Mouse (Mus musculus) midbrain, embryonic 14.5 days (tissue): ENCODE results near the gene Olfr459. TPM values are rescaled to one million over a fixed set of nuclear protein-coding genes. Genes with fewer than 3 reads are reported as not detected.
A peak's percentile ranks its signal among the peaks of the same experiment; 100 is the strongest.

Experiments used
- ATAC-seq: fragments of 200-750 bp; cut with Nextera tagmentation; 2 replicates; pipeline ENCODE4 v1.8.0; 2017; ENCODE audit warnings: moderate number of reproducible peaks, moderate library complexity; ENCODE audit not compliant: low FRiP score, low TSS enrichment
- DNase-seq: peaks from one replicate; pipeline ENCODE4 v3.0.0-alpha.2; 2015
- H3K27ac ChIP-seq: fragments of 300-500 bp; sonication (generic); replicated peaks from 2 replicates; pipeline ENCODE4 v1.5.1; 2014; ENCODE audit warnings: mild to moderate bottlenecking, low read depth, low read length, moderate library complexity
- H3K27me3 ChIP-seq: fragments of 300-500 bp; sonication (generic); 2 replicates; pipeline ENCODE4 v1.6.1; 2014; ENCODE audit warnings: low read length, control low read depth, mixed read lengths; ENCODE audit not compliant: control insufficient read depth, insufficient read depth
- H3K36me3 ChIP-seq: fragments of 300-500 bp; sonication (generic); 2 replicates; pipeline ENCODE4 v1.6.1; 2014; ENCODE audit warnings: low read length, control low read depth; ENCODE audit not compliant: control insufficient read depth, insufficient read depth
- H3K4me1 ChIP-seq: fragments of 300-500 bp; sonication (generic); 2 replicates; pipeline ENCODE4 v1.6.1; 2014; ENCODE audit warnings: mild to moderate bottlenecking, antibody characterized with exemption, low read length, control low read depth; ENCODE audit not compliant: control insufficient read depth, insufficient read depth
- H3K4me2 ChIP-seq: fragments of 300-500 bp; sonication (generic); 2 replicates; pipeline ENCODE4 v1.6.1; 2014; ENCODE audit warnings: mild to moderate bottlenecking, low read length, moderate library complexity
- H3K4me3 ChIP-seq: fragments of 300-500 bp; sonication (generic); replicated peaks from 2 replicates; pipeline ENCODE4 v1.5.1; 2014; ENCODE audit warnings: low read depth, low read length
- H3K9ac ChIP-seq: fragments of 300-500 bp; sonication (generic); replicated peaks from 2 replicates; pipeline ENCODE4 v1.6.1; 2014; ENCODE audit warnings: mild to moderate bottlenecking, low read length, moderate library complexity
- H3K9me3 ChIP-seq: fragments of 300-500 bp; sonication (generic); 2 replicates; pipeline ENCODE4 v1.6.1; 2016; ENCODE audit warnings: low read length, control low read depth, mixed read lengths; ENCODE audit not compliant: control insufficient read depth
- WGBS: fragments of 180-500 bp; shearing (Covaris S2); extraction: QIAGEN DNeasy Blood & Tissue Kit; methylation state at CpG from one replicate; pipeline ENCODE4 v1.1.7; 2014; 5-methylcytosine and 5-hydroxymethylcytosine counted together
- polyA plus RNA-seq: library from polyadenylated mRNA; unstranded; fragments of >200 nt; fragmentation: Nextera tagmentation; extraction: Ambion mirVana; gene quantifications from 2 replicates; pipeline ENCODE4 v1.2.1, GENCODE M21; 2014

The Olfr459 gene
- polyA plus RNA-seq, 1 experiment from 2014 or later, result not detected

DNA sequence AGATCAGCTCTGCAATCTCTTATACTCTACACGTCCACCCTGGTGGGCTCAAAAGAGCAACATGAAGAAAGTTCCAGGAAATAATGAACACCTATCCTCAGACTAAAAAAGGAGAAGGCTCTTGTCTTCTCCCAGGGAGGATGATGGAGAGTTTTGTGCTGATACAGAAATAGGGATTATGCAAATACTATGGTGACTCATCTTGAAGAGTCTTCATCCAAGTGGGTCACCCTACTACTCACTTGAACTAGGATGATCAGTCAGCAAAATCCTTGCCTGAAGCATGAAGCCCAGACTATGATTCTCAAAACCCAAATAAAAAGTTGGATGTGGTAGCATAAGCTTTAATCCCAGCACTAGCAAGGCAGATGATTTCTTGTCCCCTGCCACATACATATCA is 16.6 kb downstream of the Olfr459 start:
- Histone ChIP-seq H3K4me2 (no peak overlapping the region), H3K4me3 (no peak overlapping the region), H3K9ac (no peak overlapping the region), H3K4me1 (no peaks in the 10 kb centered on the region), H3K9me3 (no peaks in the 10 kb centered on the region), H3K27me3 (no peaks in the 10 kb centered on the region), H3K36me3 (no peaks in the 10 kb centered on the region), H3K27ac (no peak overlapping the region)
- no peak for ATAC-seq
- no peak for DNase-seq
- WGBS, result 86% methylated on average over 1 of the region's 1 CpGs

GRCm38 (mm10) chr6:41757199-41757598 is 17.8 kb downstream of the Olfr459 start:
- Histone ChIP-seq H3K27ac (no peak overlapping the region), H3K9me3 (no peaks in the 10 kb centered on the region), H3K4me1 (no peaks in the 10 kb centered on the region), H3K4me3 (no peak overlapping the region), H3K36me3 (no peaks in the 10 kb centered on the region), H3K9ac (no peak overlapping the region), H3K4me2 (no peak overlapping the region), H3K27me3 (no peaks in the 10 kb centered on the region)
- DNase-seq (no peak), ATAC-seq (no peak)
- 81% methylated on average over 3 of the region's 3 CpGs for WGBS

GRCm38 (mm10) chr6:41754626-41755025 is 20.4 kb downstream of the Olfr459 start:
- ATAC-seq (no peak), DNase-seq (peak; percentile 2)
- Histone ChIP-seq H3K4me1 (no peaks in the 10 kb centered on the region), H3K4me2 (no peak overlapping the region), H3K4me3 (no peak overlapping the region), H3K36me3 (no peaks in the 10 kb centered on the region), H3K9ac (no peak overlapping the region), H3K27ac (no peak overlapping the region), H3K27me3 (no peaks in the 10 kb centered on the region), H3K9me3 (no peaks in the 10 kb centered on the region)
- WGBS, result 71% methylated on average over 6 of the region's 6 CpGs

- DNase-seq, result no peak
Observed at GRCm38 (mm10) chr6:41744664-41745392, 30.1 kb downstream of the Olfr459 start.

GRCm38 (mm10) chr6:41741101-41741500 is 33.9 kb downstream of the Olfr459 start:
- no peak overlapping the region for H3K4me2 ChIP-seq
- H3K9ac ChIP-seq, result no peak overlapping the region
- no peak overlapping the region for H3K4me3 ChIP-seq
- H3K9me3 ChIP-seq, result no peaks in the 10 kb centered on the region
- DNase-seq (no peak), ATAC-seq (no peak)
- H3K27ac ChIP-seq, result no peak overlapping the region
- no peaks in the 10 kb centered on the region for H3K36me3 ChIP-seq
- H3K27me3 ChIP-seq, result no peaks in the 10 kb centered on the region
- H3K4me1 ChIP-seq, result no peaks in the 10 kb centered on the region

More at GRCm38 (mm10) chr6:41744664-41745392, 30.1 kb downstream of the Olfr459 start:
- H3K36me3 ChIP-seq, result no peaks in the 10 kb centered on the region
- ATAC-seq, result no peak
- H3K4me1 ChIP-seq, result no peaks in the 10 kb centered on the region
- no peak overlapping the region for H3K27ac ChIP-seq
- no peak overlapping the region for H3K4me2 ChIP-seq
- no peaks in the 10 kb centered on the region for H3K9me3 ChIP-seq
- no peak overlapping the region for H3K4me3 ChIP-seq
- H3K27me3 ChIP-seq, result no peaks in the 10 kb centered on the region
- WGBS, result 82% methylated on average over 5 of the region's 5 CpGs
- no peak overlapping the region for H3K9ac ChIP-seq

- no peaks in the 10 kb centered on the region for H3K27me3 ChIP-seq
- ATAC-seq (no peak), DNase-seq (no peak)
- H3K27ac ChIP-seq, result no peak overlapping the region
- no peak overlapping the region for H3K4me2 ChIP-seq
- WGBS, result 89% methylated on average over 5 of the region's 5 CpGs
- H3K9me3 ChIP-seq, result no peaks in the 10 kb centered on the region
- H3K4me3 ChIP-seq, result no peak overlapping the region
- no peaks in the 10 kb centered on the region for H3K4me1 ChIP-seq
- H3K9ac ChIP-seq, result no peak overlapping the region
- H3K36me3 ChIP-seq, result no peaks in the 10 kb centered on the region
Observed at GRCm38 (mm10) chr6:41734719-41735470, 40.1 kb downstream of the Olfr459 start.

DNA sequence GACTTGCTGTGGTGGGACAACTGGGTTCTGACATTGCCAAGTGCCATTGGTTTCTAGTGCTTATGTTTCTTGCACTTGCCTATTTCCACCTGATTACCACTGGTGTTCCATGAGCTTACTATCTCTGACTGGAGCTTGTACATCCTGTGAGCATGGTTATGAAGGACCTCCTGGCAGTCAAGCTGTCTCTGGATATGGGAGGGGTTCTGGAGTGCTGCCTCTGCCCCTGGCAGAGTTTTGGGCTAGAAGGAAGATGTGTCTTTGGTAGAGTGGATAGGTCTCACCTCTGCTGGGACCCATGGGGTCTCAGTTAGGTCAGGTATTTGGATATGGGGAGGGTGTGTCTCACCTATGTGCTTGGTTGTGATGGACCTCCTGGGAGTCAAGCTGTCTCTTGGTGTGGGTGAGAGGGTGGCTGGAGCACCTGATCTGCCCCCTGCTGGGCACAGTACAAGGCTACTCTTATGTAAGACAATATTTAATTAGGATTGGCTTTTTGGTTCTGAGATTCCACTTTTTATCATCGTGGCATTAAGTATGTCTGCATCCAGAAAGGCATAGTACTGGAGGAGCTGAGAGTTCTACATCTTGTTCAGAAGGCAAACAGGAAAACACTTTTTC is 46.9 kb downstream of the Olfr459 start:
- Histone ChIP-seq H3K4me2 (no peak overlapping the region), H3K4me3 (no peak overlapping the region), H3K9ac (no peak overlapping the region), H3K27ac (no peak overlapping the region), H3K9me3 (no peaks in the 10 kb centered on the region), H3K4me1 (no peaks in the 10 kb centered on the region), H3K27me3 (no peaks in the 10 kb centered on the region), H3K36me3 (no peaks in the 10 kb centered on the region)
- no peak for ATAC-seq
- DNase-seq, result no peak
- 78% methylated on average over 1 of the region's 1 CpGs for WGBS

- no peak overlapping the region for H3K4me2 ChIP-seq
- ATAC-seq, result no peak
- H3K9me3 ChIP-seq, result no peaks in the 10 kb centered on the region
- no peak overlapping the region for H3K27ac ChIP-seq
- H3K4me3 ChIP-seq, result no peak overlapping the region
- no peaks in the 10 kb centered on the region for H3K36me3 ChIP-seq
- no peaks in the 10 kb centered on the region for H3K4me1 ChIP-seq
- WGBS, result 85% methylated on average over 2 of the region's 2 CpGs
- no peak overlapping the region for H3K9ac ChIP-seq
- DNase-seq, result no peak
- no peaks in the 10 kb centered on the region for H3K27me3 ChIP-seq
Observed at GRCm38 (mm10) chr6:41721430-41721829, 53.5 kb downstream of the Olfr459 start.
